Mouse (Mus musculus) T-helper 17 cell (primary cell): ENCODE data around the gene Acox2.
"Not testable (repeated sequence)": the region's sequence is repeated elsewhere in the genome, so short reads cannot be mapped to it uniquely, and the experiment has no call there.

Experiments used
- in situ Hi-C, 2 experiments: fragments of 300-600 bp; cut with MboI, MseI; formaldehyde crosslinking; loops; 1 replicate in 1 of 2; 2 replicates in 1 of 2; pipeline ENCODE4 v1.15.1; 2025; ENCODE audit warnings: high pct_unique_total_duplicates in 2 of 2

Acox2 gene

DNA sequence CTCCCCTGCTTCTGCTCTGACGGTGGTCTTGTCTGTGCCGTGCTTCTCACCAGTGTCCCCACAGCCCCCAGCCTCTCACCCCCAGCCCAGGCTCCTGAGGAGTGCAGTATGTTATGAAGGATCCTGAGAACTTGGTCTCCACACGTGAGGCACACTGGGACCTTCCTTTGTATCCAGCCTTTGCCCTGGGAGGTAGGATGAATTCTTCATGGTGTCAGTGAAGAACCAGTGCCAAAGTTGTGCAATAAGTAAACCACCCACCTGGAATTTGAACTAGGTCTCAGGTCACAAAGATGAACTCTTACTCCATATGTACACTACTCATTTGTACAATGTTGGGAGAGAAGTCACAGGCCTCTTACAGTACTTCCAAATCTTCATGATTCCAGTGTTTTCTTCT is at the start of gene Acox2:
Gene Acox2 (minus strand): TSS at position 188 of the 400 bp plus-strand sequence.
- in situ Hi-C loops, result no loop called here

DNA sequence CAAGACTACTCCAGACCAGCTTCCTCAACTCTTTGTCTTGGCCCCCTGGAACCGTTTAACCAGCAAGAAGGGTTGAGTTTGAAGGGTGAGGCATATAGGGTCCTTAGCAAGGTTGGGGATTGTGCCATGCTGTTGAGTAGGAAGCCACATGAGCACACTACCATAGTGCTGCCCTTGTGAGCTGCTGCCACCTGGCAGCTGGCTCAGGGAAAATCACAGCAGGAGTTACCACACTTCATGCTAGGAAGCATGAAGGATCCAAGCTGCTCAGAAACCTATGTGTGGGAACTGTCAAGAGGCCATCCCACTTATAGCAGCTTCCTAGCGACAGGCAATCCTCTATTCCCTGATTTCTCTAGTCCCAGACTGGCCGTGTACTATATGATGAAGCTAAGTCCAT is 49.5 kb upstream of the Acox2 start:
- in situ Hi-C loops, result no loop called here

DNA sequence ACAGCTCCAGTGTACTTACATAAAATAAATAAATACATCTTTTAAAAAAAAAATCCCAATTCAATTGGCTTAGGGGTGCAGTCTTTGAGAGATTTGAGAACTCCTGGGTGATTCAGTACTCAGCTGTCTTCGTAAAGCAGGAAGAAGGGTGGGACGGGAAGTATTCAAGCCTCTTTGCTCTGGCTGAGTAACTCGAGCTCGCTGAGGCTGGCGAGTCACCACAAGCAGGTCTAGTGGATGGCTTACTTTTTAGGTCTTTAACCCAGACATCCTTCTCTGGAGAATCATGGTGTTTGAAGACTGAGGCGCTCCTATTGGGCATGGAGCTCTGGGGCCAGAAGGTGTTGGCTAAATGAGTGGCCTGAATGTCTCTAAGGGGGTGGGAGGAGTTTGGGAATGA is 47.7 kb upstream of the Acox2 start:
- in situ Hi-C loops, result no loop called here

DNA sequence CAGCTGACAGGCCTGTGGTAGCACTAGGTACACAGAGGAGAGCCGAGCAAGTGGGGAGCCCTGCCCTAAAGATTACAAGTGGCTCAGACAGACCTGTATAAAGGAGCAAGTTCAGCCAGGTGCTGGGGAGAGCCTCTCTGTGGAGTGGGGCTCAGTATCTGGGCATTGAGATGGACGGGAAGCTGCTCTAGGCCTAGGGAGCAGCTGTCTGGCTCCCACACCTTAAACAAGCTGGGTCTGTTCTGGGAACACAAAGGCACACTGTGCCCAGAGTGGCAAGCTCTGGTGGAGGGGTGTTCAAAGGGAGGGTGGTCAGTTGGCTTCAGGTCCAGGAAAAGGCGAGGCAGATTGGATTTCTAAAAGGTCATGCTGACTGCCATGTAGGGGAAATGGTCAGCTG is 45.9 kb upstream of the Acox2 start:
- in situ Hi-C loops, result no loop called here

DNA sequence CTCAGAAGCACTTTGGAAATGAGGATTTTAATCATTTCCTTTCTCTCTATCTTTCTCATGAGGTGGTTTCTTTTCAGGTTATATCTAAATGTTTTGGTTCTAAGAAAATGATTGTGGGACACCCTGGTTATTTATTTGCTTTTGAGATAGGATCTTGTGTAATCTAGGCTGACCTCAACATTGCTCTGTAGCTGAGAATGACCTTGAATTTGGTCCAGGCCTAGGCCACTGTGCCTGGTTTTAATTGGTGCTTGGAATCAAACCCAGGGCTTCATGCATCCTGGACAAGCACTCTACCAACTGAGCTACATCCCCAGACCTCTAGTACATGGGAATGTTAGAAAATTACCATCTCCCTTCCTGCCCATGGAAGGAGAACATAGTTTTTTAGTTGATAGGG is 44.9 kb upstream of the Acox2 start:
- in situ Hi-C loops, result no loop called here

DNA sequence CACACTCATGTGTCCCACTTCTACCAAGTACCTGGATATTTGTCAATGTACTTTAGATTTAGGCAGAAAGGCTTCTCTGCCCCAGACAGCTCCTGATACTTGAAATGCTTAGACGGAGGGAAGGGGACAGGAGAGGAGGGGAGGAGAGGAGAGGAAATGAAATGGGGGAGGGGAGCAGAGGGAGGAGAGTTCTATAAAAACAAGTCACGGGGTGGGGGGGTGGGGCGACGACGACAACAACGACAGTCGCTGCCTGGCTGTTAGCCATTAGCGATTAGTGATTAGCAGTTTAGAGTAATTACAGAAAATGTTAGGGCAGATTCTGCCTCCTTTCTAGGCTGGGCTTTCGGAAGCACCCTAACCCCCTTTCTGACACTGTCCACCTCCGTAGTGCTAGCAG is 43.5 kb upstream of the Acox2 start:
- in situ Hi-C loops, result no loop called here

DNA sequence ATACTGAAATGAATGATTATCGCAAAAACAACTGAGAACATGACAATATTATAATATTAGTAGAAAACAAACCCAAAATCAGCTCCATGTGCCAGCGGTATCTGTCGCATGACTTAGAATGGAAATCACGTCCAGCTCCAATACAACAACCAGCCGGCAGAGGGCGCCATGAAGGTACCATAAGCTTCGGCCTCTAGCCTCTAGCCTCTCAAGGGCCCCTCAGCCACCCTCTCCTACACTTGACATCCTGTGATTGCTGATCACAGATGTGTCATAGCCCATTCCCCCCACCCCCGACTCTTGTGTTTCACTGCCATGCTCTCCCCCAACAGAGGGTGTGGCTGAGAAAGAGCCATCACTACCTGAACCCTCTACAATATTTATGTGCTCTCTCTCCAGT is 41.1 kb upstream of the Acox2 start:
- in situ Hi-C loops, result no loop called here

DNA sequence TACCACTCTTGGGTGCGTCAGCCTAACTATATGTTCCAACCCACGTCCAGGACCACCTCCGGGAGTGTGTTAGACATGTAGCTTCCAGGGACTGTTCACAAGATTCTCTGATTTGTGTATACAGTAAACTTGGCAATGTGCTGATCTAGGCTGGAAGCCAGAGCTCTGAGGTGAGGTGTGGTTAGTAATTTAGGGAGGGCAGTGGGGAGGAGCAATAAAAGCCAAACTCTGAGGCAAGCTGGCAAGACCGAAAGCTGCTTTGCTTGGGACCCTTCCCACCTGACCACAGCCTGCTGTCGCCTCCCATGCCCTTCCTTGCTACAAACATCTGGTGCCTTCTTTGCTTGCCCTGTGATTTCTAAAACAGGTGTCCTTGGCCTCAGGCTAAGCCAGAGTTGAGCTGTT is 38.7 kb upstream of the Acox2 start:
- in situ Hi-C loops, result no loop called here

DNA sequence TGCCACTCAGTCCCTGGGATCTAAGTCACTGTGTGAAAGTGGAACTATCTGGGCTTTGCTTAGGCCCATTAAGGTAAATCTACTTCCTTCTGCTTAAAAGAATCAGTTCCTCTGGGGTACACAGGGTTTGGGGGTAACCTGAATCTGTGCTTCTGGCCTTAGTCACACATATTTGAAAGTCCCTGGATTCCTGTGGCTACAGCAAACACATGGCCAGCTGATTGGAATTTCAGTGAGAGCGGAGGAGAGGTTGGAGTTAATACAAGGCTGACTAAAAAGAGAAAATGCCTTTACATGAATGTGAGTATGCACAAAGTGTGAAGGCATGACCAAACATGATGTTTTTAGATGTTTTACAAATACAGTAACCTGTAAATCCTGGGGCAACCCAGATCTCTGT is 35.1 kb upstream of the Acox2 start:
- in situ Hi-C loops, result no loop called here

DNA sequence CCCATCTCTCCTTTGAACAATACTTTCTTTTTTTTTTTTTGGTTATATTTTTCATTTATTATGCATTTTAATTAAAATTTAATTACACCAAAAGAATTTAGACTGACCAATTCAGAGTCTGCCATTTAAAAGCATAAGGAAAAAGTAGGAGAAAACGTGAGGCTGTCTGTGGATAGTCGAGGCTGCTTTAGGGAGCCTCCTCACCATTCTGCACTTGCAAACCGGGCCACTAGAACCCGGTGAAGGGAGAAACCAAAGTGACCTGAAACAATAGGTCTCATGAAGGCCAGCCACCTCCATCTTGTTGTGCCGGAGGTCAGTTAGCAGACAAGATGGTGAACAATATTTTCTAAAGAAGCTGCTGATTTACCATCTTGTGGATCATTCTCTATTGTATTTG is 27.4 kb upstream of the Acox2 start:
- in situ Hi-C loops, result not testable (repeated sequence)

DNA sequence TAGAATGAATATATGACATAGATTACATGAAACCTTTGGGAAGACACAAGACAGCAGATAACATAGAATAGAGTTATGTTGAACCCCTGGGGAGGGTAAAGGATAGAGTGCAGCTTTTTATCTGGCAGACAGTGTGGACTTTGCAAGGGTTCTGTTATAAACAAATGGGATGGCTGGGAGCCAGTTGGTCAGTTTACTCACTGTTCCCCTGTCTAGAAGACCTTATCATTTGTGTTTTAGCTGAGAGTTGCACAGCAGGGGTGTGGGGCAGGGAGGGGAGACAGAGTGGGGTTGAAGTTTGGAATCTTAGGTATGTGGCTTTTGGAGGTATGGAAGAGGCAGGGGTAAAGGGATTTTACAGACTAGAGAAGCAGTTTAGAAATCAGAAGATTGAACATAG is 24.6 kb upstream of the Acox2 start:
- in situ Hi-C loops, result no loop called here

DNA sequence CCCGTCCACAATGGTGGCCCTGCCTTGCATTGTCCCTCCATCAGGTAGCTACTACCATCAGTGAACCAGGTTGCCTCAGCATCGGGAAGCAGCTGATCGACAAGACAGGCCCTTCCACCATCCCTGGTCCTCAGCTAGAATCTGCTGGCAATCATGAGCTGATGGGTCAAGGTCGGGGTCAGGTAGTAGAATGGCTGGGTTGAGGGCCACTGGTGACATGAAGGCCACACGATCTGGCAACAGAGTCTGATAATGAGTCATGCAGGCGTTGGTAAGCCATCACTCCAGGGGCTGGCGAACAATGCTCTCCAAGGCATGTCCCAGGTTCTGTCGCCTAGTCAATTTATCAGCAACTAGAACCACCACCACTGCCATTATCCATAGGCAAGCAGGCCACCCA is 12.1 kb upstream of the Acox2 start:
- in situ Hi-C loops, result not testable (repeated sequence)

DNA sequence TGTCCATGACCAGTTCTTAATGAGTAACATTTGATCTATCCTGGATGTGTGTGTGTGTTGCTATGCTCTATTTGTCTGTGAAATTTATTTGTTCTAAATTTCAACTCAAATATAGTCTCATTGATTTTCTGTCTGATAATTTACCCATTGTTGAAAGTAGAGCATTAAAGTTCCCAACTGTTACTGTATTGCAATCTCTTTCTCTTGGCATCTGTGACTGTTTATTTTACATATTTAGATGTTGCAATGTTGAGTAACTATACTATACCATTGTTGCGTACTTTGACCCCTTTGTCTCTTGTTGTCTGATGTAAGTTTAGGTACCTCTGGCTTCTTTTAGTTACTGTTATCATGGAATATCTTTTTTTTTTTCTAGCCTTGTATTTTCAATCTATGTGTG is 5.2 kb upstream of the Acox2 start:
- in situ Hi-C loops, result no loop called here

DNA sequence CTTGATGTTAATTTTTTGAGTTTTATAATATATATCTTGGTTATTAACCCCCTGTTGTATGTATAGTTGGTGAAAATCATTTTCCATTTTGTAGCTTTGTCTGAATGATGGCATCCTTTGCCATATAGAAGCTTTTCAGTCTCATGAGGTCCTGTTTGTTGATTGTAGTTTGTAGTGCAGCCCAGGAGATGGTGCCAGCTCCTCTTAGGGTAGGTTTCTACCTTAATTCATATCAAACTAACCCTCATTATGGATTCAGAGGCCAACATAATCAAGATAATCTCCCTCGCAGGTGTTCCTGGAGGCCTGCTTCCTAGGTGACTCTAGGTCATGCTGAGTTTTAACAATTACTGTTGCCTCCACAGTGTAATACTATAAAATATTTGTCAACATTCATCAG is 3.1 kb upstream of the Acox2 start:
- in situ Hi-C loops, result no loop called here

DNA sequence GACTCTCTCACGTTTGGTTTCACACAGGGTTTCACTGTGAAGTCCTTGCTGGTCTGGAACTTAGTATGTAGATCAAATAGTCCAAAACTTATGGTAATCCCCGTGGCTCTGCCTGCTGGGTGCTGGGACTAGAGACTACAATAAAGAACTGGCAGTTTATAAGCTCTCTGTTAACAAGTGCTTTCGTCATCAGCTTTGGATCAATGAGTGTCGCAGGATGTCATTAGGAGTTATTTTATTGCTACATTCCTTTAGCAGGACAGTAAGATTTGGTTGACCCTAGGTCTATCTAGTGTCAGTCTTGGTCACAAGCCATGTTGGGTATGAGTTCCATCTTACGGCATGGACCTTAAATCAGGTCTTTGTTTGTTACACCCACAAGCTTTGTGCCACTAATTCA is 1.1 kb upstream of the Acox2 start:
- in situ Hi-C loops, result no loop called here

DNA sequence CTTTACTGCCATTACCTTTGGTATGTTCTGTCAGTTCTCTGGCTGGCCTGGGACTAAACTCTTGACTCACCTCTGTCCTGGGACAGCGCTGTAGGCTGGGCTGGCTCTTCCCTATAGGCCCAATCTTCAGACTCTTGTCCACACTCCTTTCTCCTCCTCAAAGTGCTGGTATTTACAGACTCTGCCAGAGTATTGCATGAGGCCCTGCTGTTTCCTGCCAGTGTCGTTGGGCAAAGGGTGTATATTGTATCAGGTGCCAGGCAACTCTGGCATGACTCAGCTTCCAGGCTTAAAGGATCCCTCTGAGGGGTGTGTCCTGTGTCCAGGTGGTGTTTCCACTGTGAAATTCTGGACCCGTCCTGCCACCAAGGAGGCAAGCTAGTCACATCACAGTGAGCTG is 401 bp downstream of the Acox2 start:
- in situ Hi-C loops, result no loop called here

DNA sequence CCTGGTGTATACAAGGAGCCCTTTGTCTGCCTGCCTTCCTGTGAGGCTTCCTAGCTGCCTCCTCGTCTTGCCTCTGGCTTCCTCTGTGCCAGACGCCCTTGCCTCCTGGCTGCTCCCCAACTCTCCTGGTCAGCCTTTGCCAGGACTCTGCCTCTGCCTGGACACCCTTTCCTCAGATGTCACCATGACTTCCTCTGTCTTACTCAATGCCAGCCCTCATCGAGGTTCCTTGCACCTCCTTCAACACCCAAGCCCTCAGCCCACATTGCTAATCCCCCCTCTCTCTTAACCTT is 872 bp downstream of the Acox2 start:
- in situ Hi-C loops, result no loop called here

DNA sequence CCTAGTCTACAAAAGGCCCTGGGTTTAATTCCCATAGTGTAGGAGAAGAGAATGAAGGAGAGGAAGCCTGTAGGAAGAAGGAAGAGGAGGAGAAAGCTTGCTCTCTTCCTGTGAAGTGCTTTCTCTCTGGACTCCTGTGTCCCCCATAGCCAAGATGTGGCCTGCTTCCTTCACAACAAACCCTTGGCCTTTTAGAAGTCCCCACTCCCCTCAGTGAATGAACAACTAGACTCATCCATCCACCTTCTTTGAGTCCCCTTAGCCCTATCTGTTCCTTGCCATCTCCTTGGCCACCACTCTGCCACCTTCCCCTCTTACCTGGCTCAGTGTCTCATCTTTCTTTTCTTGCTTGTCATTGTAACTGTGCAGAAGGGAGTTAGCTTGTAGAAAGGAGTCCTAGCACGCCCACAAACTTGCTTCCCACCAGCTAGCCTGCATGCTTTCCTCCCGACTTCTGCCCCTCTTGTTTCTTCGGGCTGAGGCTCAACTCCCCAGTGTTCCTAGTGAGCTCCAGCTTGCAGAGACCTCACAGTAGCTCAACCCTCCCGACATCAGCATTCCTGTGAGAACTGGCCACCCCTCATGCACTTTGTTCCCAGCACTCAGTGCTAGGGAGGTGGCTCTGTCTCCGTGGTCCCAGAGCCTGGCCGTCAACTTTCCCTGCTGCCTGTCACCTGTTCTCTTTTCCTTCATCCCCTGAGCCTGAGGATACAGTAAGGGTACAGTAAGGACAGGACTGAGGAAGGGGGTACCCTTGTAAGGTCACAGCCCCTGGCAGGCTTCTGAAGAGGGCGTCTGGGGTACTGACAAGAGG is 1.4 kb downstream of the Acox2 start:
- in situ Hi-C loops, result no loop called here

DNA sequence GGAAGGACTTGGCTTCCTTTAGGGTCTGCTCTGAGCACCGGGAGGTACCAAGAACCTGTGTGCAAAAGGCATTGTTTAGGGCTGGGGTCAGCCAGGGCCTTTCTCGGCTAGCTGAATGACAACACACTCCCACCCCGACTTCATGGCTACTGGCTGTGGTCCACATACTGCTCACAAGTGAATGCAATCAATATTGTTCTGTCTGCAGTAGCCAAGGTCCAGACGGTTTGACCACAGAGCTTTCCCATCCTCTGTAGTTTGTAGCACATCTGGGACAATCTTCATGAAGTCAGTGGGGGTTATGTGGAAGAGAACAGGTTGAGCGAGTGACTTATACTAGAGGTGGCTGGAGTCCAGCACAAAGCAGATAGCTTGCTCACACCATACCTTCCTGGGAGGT is 2.3 kb downstream of the Acox2 start:
- in situ Hi-C loops, result no loop called here

DNA sequence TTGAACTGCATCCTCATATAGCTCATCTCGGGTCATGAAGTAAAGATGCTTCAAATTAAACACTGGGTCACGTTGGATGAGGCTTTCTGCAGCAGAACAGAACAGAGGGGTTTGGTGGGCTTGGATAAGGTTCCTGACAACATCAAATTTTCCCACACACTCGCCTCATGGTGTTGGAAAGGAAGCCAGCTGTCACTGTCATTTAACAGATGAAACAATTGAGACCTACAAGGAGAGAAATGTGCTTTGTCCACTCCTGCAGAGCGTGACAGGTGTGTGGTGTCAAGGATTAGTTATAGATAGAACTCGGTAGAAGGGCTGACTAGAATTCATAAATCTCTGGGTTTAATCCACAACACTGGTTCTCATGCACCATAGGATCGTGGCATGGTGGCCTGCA is 3.1 kb downstream of the Acox2 start:
- in situ Hi-C loops, result no loop called here

DNA sequence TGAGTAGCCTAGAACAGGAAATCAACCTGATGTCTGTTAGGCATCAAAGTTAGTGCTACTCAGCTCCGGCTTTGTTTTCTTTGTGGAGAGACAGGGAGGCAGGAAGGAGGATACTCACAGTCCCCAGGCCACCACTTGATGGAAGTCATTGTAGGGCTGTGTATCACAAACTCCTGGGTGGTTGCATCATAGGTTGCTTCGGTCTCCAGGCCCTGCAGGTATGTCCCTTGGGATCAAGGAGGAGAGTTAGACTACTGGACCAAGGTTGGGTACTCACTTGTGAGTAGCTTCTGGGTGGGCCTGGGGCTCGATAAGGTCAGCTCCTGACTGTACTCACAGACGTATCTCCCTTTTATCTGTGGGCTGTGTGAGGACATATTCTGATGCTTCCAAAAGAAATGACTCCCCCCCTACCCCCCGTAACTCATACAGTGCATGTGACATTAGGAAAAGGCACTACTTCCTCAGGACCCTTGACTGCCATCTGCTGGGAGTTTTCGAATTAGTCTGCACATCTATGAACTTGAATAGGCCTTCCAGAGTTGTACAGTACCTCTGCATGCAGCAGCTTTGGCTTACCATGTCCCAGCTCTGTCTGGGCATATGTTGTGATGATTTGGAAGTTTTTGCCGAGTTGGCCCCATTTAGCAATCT is 4.0 kb downstream of the Acox2 start:
- in situ Hi-C loops, result no loop called here

DNA sequence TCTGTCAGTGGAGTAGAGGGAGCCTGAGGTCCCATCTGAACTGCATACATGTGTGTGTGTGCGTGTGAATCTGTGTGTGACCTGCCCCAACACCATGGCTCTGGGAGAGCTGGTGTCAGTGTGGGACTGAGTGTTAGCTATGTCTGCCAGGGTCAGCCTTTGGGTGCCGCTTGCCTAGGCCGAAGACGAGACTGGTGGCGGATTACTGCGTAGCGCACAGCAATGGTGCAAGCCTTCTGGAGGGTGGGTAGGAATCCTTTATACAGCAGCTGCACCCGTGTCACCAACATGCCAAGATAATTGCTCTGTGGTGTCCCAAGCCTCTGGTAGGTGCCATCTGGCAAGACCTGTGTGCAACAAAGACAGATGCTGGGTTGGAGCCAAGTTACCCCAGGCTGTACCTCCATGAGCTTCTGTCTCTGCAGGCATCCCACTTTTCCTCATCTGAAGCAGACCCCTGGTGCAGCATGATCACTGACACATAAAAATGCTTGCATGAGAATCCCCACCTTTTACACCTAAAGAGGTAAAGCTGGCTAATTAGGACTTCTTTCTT is 7.7 kb downstream of the Acox2 start:
- in situ Hi-C loops, result no loop called here

DNA sequence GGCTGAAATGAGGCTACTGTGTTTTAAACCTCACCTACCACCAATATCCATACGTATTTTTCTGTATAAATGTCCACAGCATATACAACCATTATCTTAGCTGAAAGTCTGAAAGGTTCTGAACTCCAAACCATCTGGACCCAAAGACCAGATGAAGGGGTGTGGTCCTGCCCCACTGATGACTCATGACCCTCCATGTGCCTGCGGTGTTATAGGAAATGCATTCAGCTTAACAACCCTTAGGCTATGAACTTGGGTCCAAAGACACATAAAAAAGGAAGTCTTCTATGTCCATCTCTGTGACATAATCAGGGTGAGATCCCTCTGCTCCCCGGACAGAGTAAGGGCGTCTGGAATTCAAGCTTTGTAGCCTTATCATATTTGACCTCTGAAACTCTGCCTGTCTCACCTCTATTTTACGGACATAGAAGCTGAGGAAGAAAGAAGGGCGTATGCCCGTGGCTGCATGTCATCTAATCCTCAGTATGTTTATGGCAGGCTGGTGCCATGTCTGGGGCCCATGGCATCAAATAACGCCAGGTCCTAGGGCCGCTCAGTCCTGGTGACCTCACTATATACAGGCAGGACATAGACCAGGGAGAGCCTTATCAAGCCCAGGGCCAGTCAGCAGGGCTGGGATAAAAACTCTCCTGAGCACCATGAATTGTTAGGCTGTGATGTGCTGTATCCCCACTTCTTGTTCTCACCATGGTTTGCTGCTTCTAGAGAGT is 8.8 kb downstream of the Acox2 start:
- in situ Hi-C loops, result no loop called here
